ENCODE assay signal across 12 mouse cellular contexts in the genomic region with DNA sequence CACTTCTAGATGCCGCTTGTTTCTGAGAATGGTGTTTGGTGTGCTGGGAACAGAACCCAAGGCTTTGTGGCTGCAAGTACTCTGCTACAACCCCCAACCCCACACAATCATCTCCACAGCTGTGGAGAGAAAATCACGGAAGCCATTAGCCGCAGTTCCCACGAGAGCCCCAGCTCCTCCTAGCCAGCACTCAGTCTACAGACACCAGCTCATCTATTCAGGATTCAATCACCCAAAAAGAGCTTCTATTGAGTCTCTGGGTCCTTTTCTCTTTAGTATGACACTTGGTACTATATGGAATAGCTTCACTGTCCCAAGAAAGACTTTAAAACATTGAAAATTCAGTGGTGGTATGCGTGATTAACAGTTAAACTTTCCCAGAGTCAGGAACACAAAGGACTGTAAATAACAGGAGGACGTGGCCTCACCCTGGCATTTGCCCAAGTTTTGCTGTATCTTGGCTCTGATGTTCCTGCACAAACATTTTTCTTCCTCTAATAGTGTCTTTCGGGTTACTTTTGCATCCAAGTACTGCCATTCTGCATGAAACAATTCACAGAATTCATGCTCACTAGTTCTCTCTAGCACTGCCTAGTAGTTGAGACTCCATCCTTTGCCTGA. TPM values are rescaled to one million over a fixed set of nuclear protein-coding genes. Genes with fewer than 3 reads are reported as not detected.
DNase-seq lines count a peak whose midpoint lies in the region; ATAC-seq and TF ChIP-seq lines count a peak whose summit lies in the region.
"Had no signal": no experiment of that assay in that cellular context is flagged by ENCODE, and none has a peak within 500 bp of the region (broad histone marks: within the 10 kb centered on the region; RNA-seq: fewer than 3 reads in every experiment).

No protein-coding gene starts in this region.

- no peaks in the 10 kb centered on the region for H3K9me3 ChIP-seq in embryonic facial prominence, embryonic 14.5 days (ENCODE audit: control insufficient read depth, low read length)
- no peaks in the 10 kb centered on the region for H3K9me3 ChIP-seq in embryonic facial prominence, embryonic 10.5 days
- H3K9me3 ChIP-seq in liver, postnatal 0 days (ENCODE audit: low read length): no peaks in the 10 kb centered on the region
- H3K9me3 ChIP-seq in heart, embryonic 16.5 days (replicated peaks; ENCODE audit: control insufficient read depth, low read length): no peaks in the 10 kb centered on the region
- H3K9me3 ChIP-seq: forebrain, embryonic 10.5 days; heart, embryonic 15.5 days had no signal

- WGBS in embryonic facial prominence, embryonic 14.5 days: 65% methylated on average over 7 of the region's 7 CpGs
- WGBS in embryonic facial prominence, embryonic 10.5 days: 86% methylated on average over 7 of the region's 7 CpGs
- WGBS in liver, adult 2 months: 44% methylated on average over 7 of the region's 7 CpGs
- WGBS in liver, postnatal 0 days (ENCODE audit: insufficient replicate concordance): 71% methylated on average over 7 of the region's 7 CpGs
- WGBS in heart, embryonic 16.5 days: 62% methylated on average over 7 of the region's 7 CpGs

- no peak overlapping the region for H3K27ac ChIP-seq in embryonic facial prominence, embryonic 14.5 days (replicated peaks; ENCODE audit: low read depth, low read length)
- H3K27ac ChIP-seq in embryonic facial prominence, embryonic 10.5 days (replicated peaks): no peak overlapping the region
- no peak overlapping the region for H3K27ac ChIP-seq in liver, adult 2 months (replicated peaks; ENCODE audit: insufficient read depth, low read depth, low read length)
- H3K27ac ChIP-seq in liver, postnatal 0 days (ENCODE audit: low read depth): no peak overlapping the region
- H3K27ac ChIP-seq in heart, embryonic 16.5 days (ENCODE audit: low read length): no peak overlapping the region
- H3K27ac ChIP-seq: forebrain, embryonic 10.5 days; heart, embryonic 15.5 days had no signal

- peak; percentile 43 for DNase-seq in embryonic facial prominence, embryonic 14.5 days (ENCODE audit: low spot score)
- no peak for DNase-seq in embryonic facial prominence, embryonic 10.5 days (ENCODE audit: low spot score)
- DNase-seq in liver, adult 2 months (ENCODE audit: extremely low read depth, low read depth, low spot score): peak; percentile 76
- no peak for DNase-seq in liver, postnatal 0 days
- DNase-seq in lung, postnatal 10 days: peak; percentile 86
- no peak for DNase-seq in thymus, postnatal 14 days
- DNase-seq in B cell, adult 2 months: no peak

- H3K36me3 ChIP-seq in embryonic facial prominence, embryonic 14.5 days (ENCODE audit: control insufficient read depth, insufficient read depth, low read length): no peaks in the 10 kb centered on the region
- no peaks in the 10 kb centered on the region for H3K36me3 ChIP-seq in embryonic facial prominence, embryonic 10.5 days (replicated peaks)
- H3K36me3 ChIP-seq in liver, adult 2 months (ENCODE audit: control insufficient read depth, insufficient read depth, low read length): no peaks in the 10 kb centered on the region
- H3K36me3 ChIP-seq in liver, postnatal 0 days (replicated peaks; ENCODE audit: insufficient read depth, low read length): no peaks in the 10 kb centered on the region
- no peaks in the 10 kb centered on the region for H3K36me3 ChIP-seq in heart, embryonic 16.5 days (ENCODE audit: control insufficient read depth, insufficient read depth)
- H3K36me3 ChIP-seq: forebrain, embryonic 10.5 days; heart, embryonic 15.5 days had no signal

- no peak for TF ChIP-seq CTCF in liver, adult 2 months (IDR thresholded peaks at IDR 0.05; ENCODE audit: low read depth, low read length)
- no peak for TF ChIP-seq CTCF in liver, postnatal 0 days (IDR thresholded peaks at IDR 0.05; ENCODE audit: low read depth)

- H3K79me2 ChIP-seq in liver, adult 2 months (ENCODE audit: control insufficient read depth, insufficient read depth, low read length): no peaks in the 10 kb centered on the region

- no peak for TF ChIP-seq EP300 in liver, postnatal 0 days (IDR thresholded peaks at IDR 0.05; ENCODE audit: low read depth)

- no peak for TF ChIP-seq POLR2A in liver, adult 2 months (IDR thresholded peaks at IDR 0.05; ENCODE audit: extremely low read depth, insufficient read depth, low read length)

- H3K4me2 ChIP-seq in embryonic facial prominence, embryonic 14.5 days (ENCODE audit: low read depth, low read length): no peak overlapping the region
- no peak overlapping the region for H3K4me2 ChIP-seq in liver, postnatal 0 days (ENCODE audit: low read depth, low read length)
- H3K4me2 ChIP-seq in heart, embryonic 16.5 days (ENCODE audit: low read depth, low read length): no peak overlapping the region
- H3K4me2 ChIP-seq: heart, embryonic 15.5 days had no signal

- no peak overlapping the region for H3K4me3 ChIP-seq in embryonic facial prominence, embryonic 14.5 days (ENCODE audit: low read depth, low read length)
- no peak overlapping the region for H3K4me3 ChIP-seq in embryonic facial prominence, embryonic 10.5 days
- H3K4me3 ChIP-seq in liver, adult 2 months (ENCODE audit: insufficient read depth, low read depth, low read length): no peak overlapping the region
- no peak overlapping the region for H3K4me3 ChIP-seq in liver, postnatal 0 days (ENCODE audit: low read depth, low read length)
- H3K4me3 ChIP-seq in heart, embryonic 16.5 days (ENCODE audit: low read length): no peak overlapping the region
- H3K4me3 ChIP-seq: forebrain, embryonic 10.5 days; heart, embryonic 15.5 days; megakaryocyte, embryonic 14.5 days had no signal

- no peaks in the 10 kb centered on the region for H3K27me3 ChIP-seq in embryonic facial prominence, embryonic 14.5 days (replicated peaks; ENCODE audit: control insufficient read depth, insufficient read depth, low read length)
- H3K27me3 ChIP-seq in embryonic facial prominence, embryonic 10.5 days (replicated peaks; ENCODE audit: low read depth, poor library complexity, severe bottlenecking): no peaks in the 10 kb centered on the region
- H3K27me3 ChIP-seq in liver, adult 2 months (ENCODE audit: control insufficient read depth, insufficient read depth, low read length): no peaks in the 10 kb centered on the region
- H3K27me3 ChIP-seq in liver, postnatal 0 days (ENCODE audit: insufficient read depth, low read length): no peaks in the 10 kb centered on the region
- H3K27me3 ChIP-seq in heart, embryonic 16.5 days (ENCODE audit: control insufficient read depth, insufficient read depth, low read length): no peaks in the 10 kb centered on the region
- H3K27me3 ChIP-seq: heart, embryonic 15.5 days; megakaryocyte, embryonic 14.5 days had no signal

- no peak overlapping the region for H3K9ac ChIP-seq in embryonic facial prominence, embryonic 14.5 days (ENCODE audit: low read depth, low read length)
- H3K9ac ChIP-seq in liver, adult 2 months (ENCODE audit: low read depth, low read length): no peak overlapping the region
- no peak overlapping the region for H3K9ac ChIP-seq in liver, postnatal 0 days (replicated peaks)
- H3K9ac ChIP-seq in heart, embryonic 16.5 days (ENCODE audit: low read length): no peak overlapping the region
- H3K9ac ChIP-seq: heart, embryonic 15.5 days had no signal

- no peak for ATAC-seq in embryonic facial prominence, embryonic 14.5 days (ENCODE audit: low read depth)
- no peak for ATAC-seq in liver, postnatal 0 days
- 0 out of 2 replicates have a peak, but pooled peaks have one; percentile 37 for ATAC-seq in heart, embryonic 16.5 days (replicated peaks; ENCODE audit: extremely low read depth, insufficient read depth, low FRiP score)

- no peaks in the 10 kb centered on the region for H3K4me1 ChIP-seq in embryonic facial prominence, embryonic 14.5 days (ENCODE audit: control insufficient read depth, insufficient read depth, low read length)
- no peaks in the 10 kb centered on the region for H3K4me1 ChIP-seq in embryonic facial prominence, embryonic 10.5 days
- peaks cover 8% of the 10 kb centered on the region; the same call in 1 of the 2 replicates for H3K4me1 ChIP-seq in liver, adult 2 months (ENCODE audit: control insufficient read depth, insufficient read depth, low read length)
- no peaks in the 10 kb centered on the region for H3K4me1 ChIP-seq in liver, postnatal 0 days (ENCODE audit: insufficient read depth)
- no peaks in the 10 kb centered on the region; the same call in 1 of the 2 replicates for H3K4me1 ChIP-seq in heart, embryonic 16.5 days (ENCODE audit: control insufficient read depth, insufficient read depth, low read length)
- H3K4me1 ChIP-seq: forebrain, embryonic 10.5 days; heart, embryonic 15.5 days; megakaryocyte, embryonic 14.5 days had no signal

RNA-seq across cellular contexts. Expression of a gene that starts 2.4 kb away (rescaled TPM):
- polyA plus RNA-seq in embryonic facial prominence, embryonic 14.5 days (2014; fragmentation: Nextera tagmentation; extraction: Ambion mirVana): not detected in 2 replicates
- polyA plus RNA-seq in embryonic facial prominence, embryonic 10.5 days (2016; fragmentation: Nextera tagmentation; extraction: Ambion mirVana): not detected in 2 replicates
- total RNA-seq in liver, adult 2 months (2014; rRNA removed): 0.34 and 0.74 TPM in 2 replicates
- polyA plus RNA-seq in liver, adult 2 months (2012; rRNA removed): not detected in 2 replicates
- polyA plus RNA-seq in liver, postnatal 0 days (2015; fragmentation: Nextera tagmentation; extraction: Ambion mirVana): not detected in 2 replicates
- not detected in 2 replicates for polyA plus RNA-seq in heart, embryonic 16.5 days (2015; fragmentation: Nextera tagmentation; extraction: Ambion mirVana)
- polyA plus RNA-seq: forebrain, embryonic 10.5 days; heart, embryonic 15.5 days; stomach, embryonic 16.5 days had no signal

RNA-seq across cellular contexts. Expression of a gene that starts 7.2 kb away (rescaled TPM):
- polyA plus RNA-seq in embryonic facial prominence, embryonic 14.5 days (2014; fragmentation: Nextera tagmentation; extraction: Ambion mirVana): not detected in 2 replicates
- not detected in 2 replicates for polyA plus RNA-seq in embryonic facial prominence, embryonic 10.5 days (2016; fragmentation: Nextera tagmentation; extraction: Ambion mirVana)
- 0.55 and 0.67 TPM in 2 replicates for total RNA-seq in liver, adult 2 months (2014; rRNA removed)
- 0.06 TPM in 1 of 2 replicates, not detected in the other for polyA plus RNA-seq in liver, adult 2 months (2012; rRNA removed)
- not detected in 2 replicates for polyA plus RNA-seq in liver, postnatal 0 days (2015; fragmentation: Nextera tagmentation; extraction: Ambion mirVana)
- polyA plus RNA-seq in heart, embryonic 16.5 days (2015; fragmentation: Nextera tagmentation; extraction: Ambion mirVana): not detected in 2 replicates
- polyA plus RNA-seq: forebrain, embryonic 10.5 days; heart, embryonic 15.5 days had no signal

Comparison
In these comparisons a context has a peak if more than half of its experiments do, and no peak if none do; other contexts are left out.
1. DNase-seq: peak in embryonic facial prominence, embryonic 14.5 days (single experiment), liver, adult 2 months (single experiment) and lung, postnatal 10 days (single experiment); none in embryonic facial prominence, embryonic 10.5 days (single experiment), liver, postnatal 0 days (single experiment), thymus, postnatal 14 days (single experiment) and B cell, adult 2 months (0 of 2).